ENCODE assay signal across 8 mouse cellular contexts in the genomic region with DNA sequence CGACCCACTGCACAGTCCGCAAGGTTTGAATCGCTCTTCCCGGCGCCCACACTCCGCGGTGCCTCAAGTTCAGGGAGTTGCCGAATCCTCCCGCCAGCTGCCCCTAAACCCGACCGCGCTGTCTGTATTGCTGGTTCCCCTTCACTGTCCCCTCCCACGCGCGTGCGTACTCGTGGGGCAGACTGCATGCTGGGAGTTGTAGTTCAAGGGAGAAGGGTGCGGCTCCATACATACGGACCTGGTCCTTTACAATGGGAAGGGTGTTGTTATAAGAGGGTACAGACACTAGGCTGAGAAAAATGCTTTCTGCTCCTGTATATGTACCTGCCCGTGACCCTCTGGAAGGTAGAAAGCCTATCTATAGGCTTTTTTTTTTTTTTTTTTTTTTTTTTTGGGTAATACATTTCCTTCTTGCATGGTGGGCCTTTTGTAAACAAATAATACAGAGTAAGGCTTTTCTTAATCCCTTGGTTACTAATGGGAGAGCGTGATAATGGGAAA. TPM values are rescaled to one million over a fixed set of nuclear protein-coding genes. Genes with fewer than 3 reads are reported as not detected.
DNase-seq lines count a peak whose midpoint lies in the region; ATAC-seq and TF ChIP-seq lines count a peak whose summit lies in the region.

Gene Tmod3 (minus strand): TSS at position 146 of the 501 bp plus-strand sequence.

- no peaks in the 10 kb centered on the region for H3K9me3 ChIP-seq in G1E (replicated peaks)
- H3K9me3 ChIP-seq in forebrain, embryonic 16.5 days (ENCODE audit: control insufficient read depth, low read length): no peaks in the 10 kb centered on the region
- no peaks in the 10 kb centered on the region for H3K9me3 ChIP-seq in lung, embryonic 15.5 days

- H3K4me2 ChIP-seq in forebrain, embryonic 16.5 days (ENCODE audit: low read length): peak within 1 kb of the TSS; percentile 58
- peak within 1 kb of the TSS; percentile 58 for H3K4me2 ChIP-seq in lung, embryonic 15.5 days

- peak within 1 kb of the TSS; percentile 50 for H3K27ac ChIP-seq in forebrain, embryonic 16.5 days (ENCODE audit: low read length)
- peak within 1 kb of the TSS; percentile 92 for H3K27ac ChIP-seq in lung, embryonic 15.5 days

- ATAC-seq in G1E (ENCODE audit: extremely low read depth, insufficient number of reproducible peaks, low FRiP score, poor library complexity, severe bottlenecking): peak; percentile 64
- peak; percentile 98 for ATAC-seq in forebrain, embryonic 16.5 days
- peak; percentile 95 for ATAC-seq in lung, embryonic 15.5 days (ENCODE audit: borderline replicate concordance, extremely low read depth, low FRiP score, low TSS enrichment)

- H3K27me3 ChIP-seq in G1E (ENCODE audit: insufficient read depth, low read length): peaks cover 4% of the 10 kb centered on the region; the same call in 1 of the 2 replicates
- no peaks in the 10 kb centered on the region for H3K27me3 ChIP-seq in forebrain, embryonic 16.5 days (replicated peaks; ENCODE audit: control insufficient read depth, insufficient read depth, low read length)
- no peaks in the 10 kb centered on the region for H3K27me3 ChIP-seq in lung, embryonic 15.5 days

- H3K4me3 ChIP-seq in G1E (ENCODE audit: low read depth, low read length): peak within 1 kb of the TSS; percentile 92
- peak within 1 kb of the TSS; percentile 90 for H3K4me3 ChIP-seq in forebrain, embryonic 16.5 days (replicated peaks; ENCODE audit: low read length)
- H3K4me3 ChIP-seq in lung, embryonic 15.5 days: peak within 1 kb of the TSS; percentile 73

- peaks cover 8% of the 10 kb centered on the region for H3K36me3 ChIP-seq in G1E (replicated peaks)
- no peaks in the 10 kb centered on the region for H3K36me3 ChIP-seq in forebrain, embryonic 16.5 days (ENCODE audit: control insufficient read depth, insufficient read depth)
- no peaks in the 10 kb centered on the region for H3K36me3 ChIP-seq in lung, embryonic 15.5 days

- peak within 1 kb of the TSS; percentile 81 for H3K9ac ChIP-seq in forebrain, embryonic 16.5 days (replicated peaks; ENCODE audit: low read depth, low read length)
- H3K9ac ChIP-seq in lung, embryonic 15.5 days: peak within 1 kb of the TSS; percentile 73

- WGBS in forebrain, embryonic 16.5 days: 2% methylated on average over 21 of the region's 21 CpGs
- 2% methylated on average over 21 of the region's 21 CpGs for WGBS in lung, embryonic 15.5 days

- TF ChIP-seq CTCF in G1E (IDR thresholded peaks at IDR 0.05; ENCODE audit: low read depth, low read length): no peak

- peaks cover 54% of the 10 kb centered on the region for H3K4me1 ChIP-seq in G1E (ENCODE audit: insufficient read depth, low read depth, low read length)
- H3K4me1 ChIP-seq in forebrain, embryonic 16.5 days (replicated peaks; ENCODE audit: control insufficient read depth, insufficient read depth, low read length): peaks cover 14% of the 10 kb centered on the region
- peaks cover 34% of the 10 kb centered on the region for H3K4me1 ChIP-seq in lung, embryonic 15.5 days

- DNase-seq in G1E (ENCODE audit: low spot score): peak; percentile 84
- peak; percentile 96 to 97 for DNase-seq in cerebellum, adult 18-20 months
- DNase-seq in heart, postnatal 36 days: peak; percentile 96 to 97
- DNase-seq in layer of hippocampus, adult 8-10 months (ENCODE audit: low spot score in 2 of 2): peak; percentile 92
- peak; percentile 89 for DNase-seq in ovary, adult 18-20 months (ENCODE audit: low spot score)
- DNase-seq in thymus, postnatal 0 days (ENCODE audit: low spot score): peak; percentile 93

- intact Hi-C loops in heart, postnatal 36 days (cut with DNase I): loop anchor here (2.0 kb wide), 2 partner anchors 21 to 37 kb away; no protein-coding TSS in a partner anchor

RNA-seq across cellular contexts. Expression of gene Tmod3, which starts in this region (rescaled TPM):
- total RNA-seq in G1E (2014; fragmentation: Nextera tagmentation) (115 and 123 TPM in 2 replicates), G1E (2017) (118 and 136 TPM in 2 replicates)
- 10.9 and 11.3 TPM in 2 replicates for polyA plus RNA-seq in G1E (2012)
- polyA plus RNA-seq in forebrain, embryonic 16.5 days (2015; fragmentation: Nextera tagmentation; extraction: Ambion mirVana): 107 and 113 TPM in 2 replicates
- 10 to 100 TPM; 65.4 to 68.9 TPM for total RNA-seq in heart, postnatal 36 days (2021)
- 10 to 100 TPM; 40.9 to 44.6 (median 42.9) TPM for total RNA-seq in layer of hippocampus, adult 8-10 months (2022)
- 155 and 160 TPM in 2 replicates for polyA plus RNA-seq in lung, embryonic 15.5 days (2015; fragmentation: Nextera tagmentation; extraction: Ambion mirVana)
- 101 and 105 TPM in 2 replicates for polyA plus RNA-seq in thymus, postnatal 0 days (2015; fragmentation: Nextera tagmentation; extraction: Ambion mirVana)

Comparison
In these comparisons a context has a peak if more than half of its experiments do, and no peak if none do; other contexts are left out.
1. Peak in every context shown above with its lines: DNase-seq, ATAC-seq, H3K4me3 ChIP-seq and H3K27ac ChIP-seq.